Mouse (Mus musculus): Measurements from ENCODE around the gene Gm4070. TPM values are rescaled to one million over a fixed set of nuclear protein-coding genes. Genes with fewer than 3 reads are reported as not detected.
"Not testable (repeated sequence)": the region's sequence is repeated elsewhere in the genome, so short reads cannot be mapped to it uniquely, and the experiment has no call there.

The Gm4070 gene
- 0.39 TPM in 1 of 2 replicates, not detected in the other for polyA plus RNA-seq (2016; fragmentation: Nextera tagmentation; extraction: Ambion mirVana)

- not testable (repeated sequence) for H3K4me2 ChIP-seq; H3K9ac ChIP-seq; H3K27me3 ChIP-seq (replicated peaks); H3K27ac ChIP-seq (ENCODE audit: poor library complexity, severe bottlenecking); H3K36me3 ChIP-seq; ATAC-seq (ENCODE audit: insufficient number of reproducible peaks, low FRiP score); H3K4me3 ChIP-seq; H3K9me3 ChIP-seq (replicated peaks); H3K4me1 ChIP-seq (replicated peaks)
- 41% methylated on average over 1 of the region's 1 CpGs for WGBS
Observed at GRCm38 (mm10) chr7:105953812-105954211, at the start of gene Gm4070. Gene Gm4070 (minus strand): TSS chr7:105953967.

DNA sequence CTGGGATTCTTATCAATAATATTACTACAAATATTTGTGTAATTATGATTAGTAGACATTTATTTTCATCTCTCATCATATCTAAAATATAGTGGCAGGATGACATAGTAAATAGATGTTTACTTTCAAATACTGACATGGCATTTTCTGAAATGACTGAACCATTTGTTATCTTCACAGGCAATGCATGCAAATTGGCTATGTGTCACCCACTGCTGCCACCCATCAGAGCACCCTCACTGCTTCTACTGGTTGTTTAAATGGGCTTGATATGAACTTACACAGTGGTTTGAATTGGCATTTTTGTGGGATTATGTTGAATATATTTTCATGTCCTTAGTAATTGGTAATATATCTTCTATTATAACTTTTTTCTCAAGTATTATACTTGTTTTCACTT, 773 bp upstream of the Gm4070 start:
- not testable (repeated sequence) for H3K4me3 ChIP-seq; H3K4me2 ChIP-seq; H3K9me3 ChIP-seq (replicated peaks); H3K27me3 ChIP-seq (replicated peaks); H3K27ac ChIP-seq (ENCODE audit: poor library complexity, severe bottlenecking); ATAC-seq (ENCODE audit: insufficient number of reproducible peaks, low FRiP score); H3K36me3 ChIP-seq; H3K4me1 ChIP-seq (replicated peaks); H3K9ac ChIP-seq

- H3K36me3 ChIP-seq; H3K4me1 ChIP-seq (replicated peaks); H3K4me3 ChIP-seq; H3K9ac ChIP-seq; H3K27me3 ChIP-seq (replicated peaks); H3K27ac ChIP-seq (ENCODE audit: poor library complexity, severe bottlenecking); H3K9me3 ChIP-seq (replicated peaks); H3K4me2 ChIP-seq: not testable (repeated sequence)
- peak; percentile 55; the same call in 1 of the 2 replicates for ATAC-seq (ENCODE audit: insufficient number of reproducible peaks, low FRiP score)
- no CpG with 5 or more reads among the region's 5 CpGs for WGBS
Observed at GRCm38 (mm10) chr7:105952408-105952807, 1.4 kb downstream of the Gm4070 start.

DNA sequence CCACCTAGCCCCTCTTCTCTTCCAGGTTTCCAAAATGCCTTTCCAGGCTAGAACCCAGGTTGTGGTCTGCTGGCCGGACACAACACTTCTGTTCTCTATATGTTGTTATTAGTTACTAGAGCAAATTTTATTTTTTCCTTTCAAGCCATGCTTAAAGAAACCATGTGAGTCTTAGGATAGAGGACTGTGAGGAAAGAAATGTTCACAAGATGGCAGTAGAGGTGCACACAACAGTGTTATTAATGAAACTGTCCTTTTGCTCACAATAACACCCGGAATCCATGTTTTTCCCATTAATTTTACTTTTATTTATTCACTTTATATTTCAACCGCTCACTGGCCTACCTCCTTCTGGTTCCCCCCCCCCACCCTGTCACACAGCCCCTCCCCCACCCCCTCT, 8.5 kb downstream of the Gm4070 start:
- not testable (repeated sequence) for H3K4me2 ChIP-seq; H3K9me3 ChIP-seq (replicated peaks); H3K27ac ChIP-seq (ENCODE audit: poor library complexity, severe bottlenecking); H3K36me3 ChIP-seq; H3K4me1 ChIP-seq (replicated peaks); H3K4me3 ChIP-seq; ATAC-seq (ENCODE audit: insufficient number of reproducible peaks, low FRiP score); H3K9ac ChIP-seq; H3K27me3 ChIP-seq (replicated peaks)
- WGBS = 100% methylated on average over 1 of the region's 3 CpGs

DNA sequence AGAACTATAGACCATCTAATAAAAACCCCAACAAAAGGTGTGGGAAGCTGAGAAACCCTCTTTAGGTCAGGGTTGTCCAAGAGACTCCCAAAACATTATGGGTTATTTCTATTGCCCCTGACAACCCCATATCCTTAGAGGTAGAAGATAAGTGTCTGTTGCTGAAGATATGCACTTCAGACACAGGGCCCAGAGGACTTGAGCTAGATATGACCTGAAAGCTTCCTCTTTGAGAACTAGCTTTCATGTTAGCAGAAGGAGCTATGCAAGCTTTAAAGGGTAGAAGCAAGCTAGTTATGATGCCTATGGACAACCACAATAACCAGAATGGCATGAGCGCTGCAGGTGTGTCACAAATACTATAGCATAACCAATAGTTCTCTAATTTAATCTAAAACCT, 21.6 kb downstream of the Gm4070 start:
- H3K4me1 ChIP-seq (replicated peaks); H3K27me3 ChIP-seq (replicated peaks); H3K4me3 ChIP-seq; H3K9ac ChIP-seq; H3K27ac ChIP-seq (ENCODE audit: poor library complexity, severe bottlenecking); H3K4me2 ChIP-seq; ATAC-seq (ENCODE audit: insufficient number of reproducible peaks, low FRiP score); H3K36me3 ChIP-seq; H3K9me3 ChIP-seq (replicated peaks): not testable (repeated sequence)
- WGBS = no CpG with 5 or more reads among the region's 1 CpGs

DNA sequence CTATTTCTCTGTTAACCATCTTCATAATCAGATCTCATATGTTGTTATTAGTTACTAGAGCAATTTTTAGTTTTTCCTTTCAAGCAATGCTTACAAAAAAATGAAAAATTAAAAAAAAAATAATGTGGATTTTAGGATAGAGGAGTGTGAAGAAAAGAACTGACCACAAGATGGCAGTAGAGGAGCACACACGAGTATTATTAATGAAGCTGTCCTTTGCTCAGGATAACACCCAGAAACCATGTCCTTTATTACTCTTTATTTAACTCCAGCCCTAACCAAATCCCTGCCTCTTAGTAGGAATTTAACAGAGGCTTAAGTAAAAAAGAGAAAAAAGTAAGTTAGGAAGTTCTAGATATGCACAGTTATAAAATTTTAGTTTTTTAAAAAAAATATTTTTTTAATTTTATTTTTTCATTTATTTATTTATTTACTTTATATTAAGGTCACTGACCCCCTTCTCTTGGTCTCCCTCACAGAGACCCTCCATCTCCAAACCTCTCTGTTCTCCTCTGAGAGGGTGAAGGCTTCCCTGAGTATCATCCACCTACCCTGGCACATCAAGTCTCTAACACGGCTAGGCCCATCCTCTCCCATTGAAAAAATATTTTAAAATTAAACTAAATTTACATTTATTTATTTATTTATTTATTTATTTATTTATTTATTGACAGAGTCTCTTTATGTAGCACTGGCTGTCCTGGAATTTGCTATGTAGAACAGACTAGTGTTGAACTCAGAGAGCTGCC, 70.0 kb downstream of the Gm4070 start:
- not testable (repeated sequence) for H3K27me3 ChIP-seq (replicated peaks); H3K4me1 ChIP-seq (replicated peaks); H3K4me3 ChIP-seq; H3K9me3 ChIP-seq (replicated peaks); H3K27ac ChIP-seq (ENCODE audit: poor library complexity, severe bottlenecking); H3K9ac ChIP-seq; ATAC-seq (ENCODE audit: insufficient number of reproducible peaks, low FRiP score); H3K4me2 ChIP-seq; H3K36me3 ChIP-seq
- WGBS = 86% methylated on average over 1 of the region's 2 CpGs

- not testable (repeated sequence) for H3K4me2 ChIP-seq; H3K9me3 ChIP-seq (replicated peaks); ATAC-seq (ENCODE audit: insufficient number of reproducible peaks, low FRiP score); H3K27ac ChIP-seq (ENCODE audit: poor library complexity, severe bottlenecking); H3K27me3 ChIP-seq (replicated peaks); H3K4me1 ChIP-seq (replicated peaks); H3K9ac ChIP-seq; H3K4me3 ChIP-seq; H3K36me3 ChIP-seq
- 85% methylated on average over 1 of the region's 2 CpGs for WGBS
Observed at GRCm38 (mm10) chr7:105879717-105880484, 73.9 kb downstream of the Gm4070 start.

- not testable (repeated sequence) for H3K36me3 ChIP-seq; H3K4me3 ChIP-seq; H3K27ac ChIP-seq (ENCODE audit: poor library complexity, severe bottlenecking); H3K4me2 ChIP-seq; H3K27me3 ChIP-seq (replicated peaks); ATAC-seq (ENCODE audit: insufficient number of reproducible peaks, low FRiP score); H3K9me3 ChIP-seq (replicated peaks); H3K4me1 ChIP-seq (replicated peaks); H3K9ac ChIP-seq
- no CpG with 5 or more reads among the region's 2 CpGs for WGBS
Observed at GRCm38 (mm10) chr7:105855718-105856560, 97.8 kb downstream of the Gm4070 start.

Other genes with a start within 250 kb of the Gm4070 start
- 384 and 391 TPM in 2 replicates for gene Ilk, start 217.4 kb downstream of the Gm4070 start, polyA plus RNA-seq (2016; fragmentation: Nextera tagmentation; extraction: Ambion mirVana)
- 29.1 and 30.9 TPM in 2 replicates for gene Rrp8, start 216.6 kb downstream of the Gm4070 start, polyA plus RNA-seq (2016; fragmentation: Nextera tagmentation; extraction: Ambion mirVana)
- 142 and 160 TPM in 2 replicates for gene Taf10, start 209.6 kb downstream of the Gm4070 start, polyA plus RNA-seq (2016; fragmentation: Nextera tagmentation; extraction: Ambion mirVana)
- 87.7 and 97.8 TPM in 2 replicates for gene Tpp1, start 201.7 kb downstream of the Gm4070 start, polyA plus RNA-seq (2016; fragmentation: Nextera tagmentation; extraction: Ambion mirVana)
- gene Dchs1, start 166.3 kb downstream of the Gm4070 start, polyA plus RNA-seq (2016; fragmentation: Nextera tagmentation; extraction: Ambion mirVana) = 8.7 and 9.4 TPM in 2 replicates
- 232 TPM in 2 replicates for gene Mrpl17, start 142.9 kb downstream of the Gm4070 start, polyA plus RNA-seq (2016; fragmentation: Nextera tagmentation; extraction: Ambion mirVana)